In the genomic region with DNA sequence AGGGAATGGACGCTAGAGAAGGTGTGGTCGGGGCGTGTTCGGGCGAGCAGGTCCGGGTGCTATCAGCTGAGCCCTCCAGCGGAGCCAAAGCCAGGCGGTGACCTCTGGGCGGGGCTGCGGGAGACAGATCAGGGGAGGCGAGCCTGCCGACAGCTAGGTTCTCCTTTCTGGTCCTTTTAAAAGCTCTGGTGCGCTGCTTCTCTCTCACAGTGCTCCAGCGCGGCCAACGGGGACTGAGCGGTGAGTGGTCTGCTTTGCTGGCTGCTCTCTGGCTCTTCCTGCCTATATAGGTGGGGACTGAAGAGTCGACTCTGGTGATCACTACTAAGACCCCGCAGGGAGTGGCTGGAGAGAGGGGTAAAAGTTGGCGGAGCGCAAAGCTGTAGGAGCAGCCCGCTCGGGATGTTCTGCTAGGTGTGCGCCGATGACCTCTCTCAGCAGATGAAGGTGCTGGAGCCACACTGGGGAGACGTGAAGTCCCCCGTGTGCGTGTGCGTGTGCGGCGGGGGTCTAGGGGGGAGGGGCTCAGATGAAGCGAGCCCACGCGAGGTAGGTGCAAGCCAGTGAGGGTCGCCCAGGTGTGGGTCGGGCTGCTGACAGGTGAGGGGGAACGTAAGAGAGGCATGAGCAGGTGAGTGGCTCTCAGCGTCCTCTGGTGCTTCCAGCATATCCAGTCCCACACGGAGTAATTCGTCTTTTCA, we compare ENCODE assay signal across 8 mouse cellular contexts. TPM values are rescaled to one million over a fixed set of nuclear protein-coding genes. Genes with fewer than 3 reads are reported as not detected.
DNase-seq lines count a peak whose midpoint lies in the region; ATAC-seq lines count a peak whose summit lies in the region.

No protein-coding gene starts in this region.

- H3K9me3 ChIP-seq in heart, embryonic 11.5 days (replicated peaks; ENCODE audit: control insufficient read depth, low read length) = no peaks in the 10 kb centered on the region
- H3K9me3 ChIP-seq in kidney, embryonic 16.5 days (ENCODE audit: low read length) = no peaks in the 10 kb centered on the region
- no peaks in the 10 kb centered on the region for H3K9me3 ChIP-seq in stomach, embryonic 15.5 days

- no peaks in the 10 kb centered on the region; the same call in 1 of the 2 replicates for H3K36me3 ChIP-seq in heart, embryonic 11.5 days (ENCODE audit: control insufficient read depth, insufficient read depth, low read length)
- no peaks in the 10 kb centered on the region for H3K36me3 ChIP-seq in kidney, embryonic 16.5 days (ENCODE audit: insufficient read depth, low read length)
- no peaks in the 10 kb centered on the region for H3K36me3 ChIP-seq in stomach, embryonic 15.5 days

- peak overlapping the region; percentile 59 for H3K4me3 ChIP-seq in heart, embryonic 11.5 days (ENCODE audit: low read depth, low read length)
- H3K4me3 ChIP-seq in kidney, embryonic 16.5 days (ENCODE audit: low read length) = peak overlapping the region; percentile 53
- peak overlapping the region; percentile 45 for H3K4me3 ChIP-seq in stomach, embryonic 15.5 days (replicated peaks)

- intact Hi-C loops in left cerebral cortex, postnatal 36 days (cut with DNase I) = loop anchor here (5.0 kb wide), 1 partner anchor 106 kb away; the partner anchor contains the start of gene Hus1

- peaks cover 19% of the 10 kb centered on the region for H3K4me1 ChIP-seq in heart, embryonic 11.5 days (ENCODE audit: control insufficient read depth, insufficient read depth, low read length)
- peaks cover 32% of the 10 kb centered on the region for H3K4me1 ChIP-seq in kidney, embryonic 16.5 days (ENCODE audit: insufficient read depth, low read length)
- H3K4me1 ChIP-seq in stomach, embryonic 15.5 days = peaks cover 19% of the 10 kb centered on the region; the same call in 1 of the 2 replicates

- peaks cover 12% of the 10 kb centered on the region; the same call in 1 of the 2 replicates for H3K27me3 ChIP-seq in heart, embryonic 11.5 days (ENCODE audit: control insufficient read depth, insufficient read depth, low read length)
- peaks cover 49% of the 10 kb centered on the region for H3K27me3 ChIP-seq in kidney, embryonic 16.5 days (ENCODE audit: insufficient read depth, low read length)
- peaks cover 29% of the 10 kb centered on the region; the same call in 1 of the 2 replicates for H3K27me3 ChIP-seq in stomach, embryonic 15.5 days (replicated peaks)

- ATAC-seq in heart, embryonic 11.5 days (replicated peaks; ENCODE audit: insufficient number of reproducible peaks, low FRiP score, low TSS enrichment) = peak; percentile 72
- ATAC-seq in kidney, embryonic 16.5 days (ENCODE audit: low FRiP score, low TSS enrichment) = peak; percentile 71
- peak; percentile 79 for ATAC-seq in stomach, embryonic 15.5 days (ENCODE audit: insufficient read depth, low FRiP score, low read depth)

- peak overlapping the region; percentile 53 for H3K9ac ChIP-seq in heart, embryonic 11.5 days (ENCODE audit: low read depth, low read length)
- H3K9ac ChIP-seq in kidney, embryonic 16.5 days (replicated peaks; ENCODE audit: low read length) = peak overlapping the region; percentile 53
- peak overlapping the region; percentile 5; the same call in 1 of the 2 replicates for H3K9ac ChIP-seq in stomach, embryonic 15.5 days

- DNase-seq in left cerebral cortex, postnatal 36 days (ENCODE audit: low spot score in 2 of 2) = peak; percentile 13 to 32
- no peak for DNase-seq in left cerebral cortex, adult 9 months (ENCODE audit: low spot score in 2 of 2)
- DNase-seq in embryo, embryonic 11 days = peak; percentile 62
- peak; percentile 59 for DNase-seq in lung, postnatal 36 days
- no peak for DNase-seq in ovary, adult 18-20 months (ENCODE audit: low spot score)

- peak overlapping the region; percentile 99 for H3K4me2 ChIP-seq in heart, embryonic 11.5 days
- peak overlapping the region; percentile 77 for H3K4me2 ChIP-seq in kidney, embryonic 16.5 days (replicated peaks; ENCODE audit: low read depth, low read length)
- H3K4me2 ChIP-seq in stomach, embryonic 15.5 days = peak overlapping the region; percentile 83

- WGBS in heart, embryonic 11.5 days (ENCODE audit: insufficient replicate concordance) = under 1% methylated on average over 40 of the region's 40 CpGs
- WGBS in kidney, embryonic 16.5 days = 1% methylated on average over 40 of the region's 40 CpGs
- WGBS in stomach, embryonic 15.5 days = under 1% methylated on average over 40 of the region's 40 CpGs

- H3K27ac ChIP-seq in heart, embryonic 11.5 days (ENCODE audit: low read depth, low read length) = 0 out of 2 replicates have a peak overlapping the region, but pooled peaks have one; percentile 42
- 0 out of 2 replicates have a peak overlapping the region, but pooled peaks have one; percentile 30 for H3K27ac ChIP-seq in kidney, embryonic 16.5 days (ENCODE audit: low read length)
- no peak overlapping the region for H3K27ac ChIP-seq in stomach, embryonic 15.5 days

RNA-seq across cellular contexts. Expression of gene Upp1, which starts 0.7 kb away (rescaled TPM):
- 1 to 10 TPM; 1.9 TPM for total RNA-seq in left cerebral cortex, postnatal 36 days (2021)
- polyA plus RNA-seq in heart, embryonic 11.5 days (2014; fragmentation: Nextera tagmentation; extraction: Ambion mirVana) = 21.9 and 23.2 TPM in 2 replicates
- 16.0 and 16.1 TPM in 2 replicates for polyA plus RNA-seq in kidney, embryonic 16.5 days (2015; fragmentation: Nextera tagmentation; extraction: Ambion mirVana)
- polyA plus RNA-seq in stomach, embryonic 15.5 days (2015; fragmentation: Nextera tagmentation; extraction: Ambion mirVana) = 10.0 and 10.5 TPM in 2 replicates

Comparison
In these comparisons a context has a peak if more than half of its experiments do, and no peak if none do; other contexts are left out.
1. DNase-seq: peak in left cerebral cortex, postnatal 36 days (2 of 2), embryo, embryonic 11 days (single experiment) and lung, postnatal 36 days (single experiment); none in left cerebral cortex, adult 9 months (0 of 2) and ovary, adult 18-20 months (single experiment).
2. Peak in every context shown above with its lines, with median percentiles within 50 percentile points of each other: ATAC-seq, H3K4me2 ChIP-seq, H3K4me3 ChIP-seq and H3K9ac ChIP-seq.